Mouse (Mus musculus): Measurements from ENCODE around the gene Nsun7. TPM values are rescaled to one million over a fixed set of nuclear protein-coding genes. Genes with fewer than 3 reads are reported as not detected.

The Nsun7 gene
- polyA plus RNA-seq, 1 experiment from 2014 or later, result 0.65 TPM

- Histone ChIP-seq H3K9ac (ENCODE audit: low read depth, low read length) (no peak overlapping the region), H3K4me2 (ENCODE audit: low read depth, low read length) (no peak overlapping the region), H3K4me1 (ENCODE audit: control insufficient read depth, insufficient read depth, low read length) (no peaks in the 10 kb centered on the region), H3K9me3 (ENCODE audit: control insufficient read depth, low read length) (no peaks in the 10 kb centered on the region), H3K4me3 (ENCODE audit: low read depth, low read length) (no peak overlapping the region), H3K27me3 (replicated peaks; ENCODE audit: control insufficient read depth, insufficient read depth, low read length) (no peaks in the 10 kb centered on the region), H3K36me3 (ENCODE audit: control insufficient read depth, insufficient read depth, low read length) (peaks cover 13% of the 10 kb centered on the region; the same call in 1 of the 2 replicates), H3K27ac (replicated peaks; ENCODE audit: low read depth, low read length) (no peak overlapping the region)
- DNase-seq (ENCODE audit: low spot score) (no peak), ATAC-seq (ENCODE audit: low read depth) (no peak)
- 87% methylated on average over 11 of the region's 11 CpGs for WGBS
Observed at GRCm38 (mm10) chr5:66310806-66311205, 51.1 kb downstream of the Nsun7 start.

GRCm38 (mm10) chr5:66315791-66316190, 56.1 kb downstream of the Nsun7 start:
- Histone ChIP-seq H3K9me3 (ENCODE audit: control insufficient read depth, low read length) (no peaks in the 10 kb centered on the region), H3K4me3 (ENCODE audit: low read depth, low read length) (no peak overlapping the region), H3K9ac (ENCODE audit: low read depth, low read length) (no peak overlapping the region), H3K27ac (replicated peaks; ENCODE audit: low read depth, low read length) (no peak overlapping the region), H3K4me2 (ENCODE audit: low read depth, low read length) (no peak overlapping the region), H3K4me1 (ENCODE audit: control insufficient read depth, insufficient read depth, low read length) (peaks cover 6% of the 10 kb centered on the region; the same call in 1 of the 2 replicates), H3K36me3 (ENCODE audit: control insufficient read depth, insufficient read depth, low read length) (no peaks in the 10 kb centered on the region), H3K27me3 (replicated peaks; ENCODE audit: control insufficient read depth, insufficient read depth, low read length) (no peaks in the 10 kb centered on the region)
- WGBS, result 83% methylated on average over 5 of the region's 5 CpGs
- DNase-seq (ENCODE audit: low spot score) (no peak), ATAC-seq (ENCODE audit: low read depth) (no peak)

GRCm38 (mm10) chr5:66319341-66319740, 59.6 kb downstream of the Nsun7 start:
- Histone ChIP-seq H3K27ac (replicated peaks; ENCODE audit: low read depth, low read length) (0 out of 2 replicates have a peak overlapping the region, but pooled peaks have one; percentile 28), H3K27me3 (replicated peaks; ENCODE audit: control insufficient read depth, insufficient read depth, low read length) (no peaks in the 10 kb centered on the region), H3K4me1 (ENCODE audit: control insufficient read depth, insufficient read depth, low read length) (peaks cover 6% of the 10 kb centered on the region; the same call in 1 of the 2 replicates), H3K4me2 (ENCODE audit: low read depth, low read length) (peak overlapping the region; percentile 28; the same call in 1 of the 2 replicates), H3K36me3 (ENCODE audit: control insufficient read depth, insufficient read depth, low read length) (no peaks in the 10 kb centered on the region), H3K9me3 (ENCODE audit: control insufficient read depth, low read length) (no peaks in the 10 kb centered on the region), H3K9ac (ENCODE audit: low read depth, low read length) (no peak overlapping the region), H3K4me3 (ENCODE audit: low read depth, low read length) (no peak overlapping the region)
- WGBS, result 67% methylated on average over 6 of the region's 6 CpGs
- DNase-seq (ENCODE audit: low spot score) (peak; percentile 37), ATAC-seq (ENCODE audit: low read depth) (0 out of 2 replicates have a peak, but pooled peaks have one; percentile 26)

GRCm38 (mm10) chr5:66319827-66320404, 60.2 kb downstream of the Nsun7 start:
- H3K4me1 ChIP-seq (ENCODE audit: control insufficient read depth, insufficient read depth, low read length), result peaks cover 6% of the 10 kb centered on the region; the same call in 1 of the 2 replicates
- no peak overlapping the region for H3K9ac ChIP-seq (ENCODE audit: low read depth, low read length)
- DNase-seq (ENCODE audit: low spot score) (no peak), ATAC-seq (ENCODE audit: low read depth) (peak; percentile 5; the same call in 1 of the 2 replicates)
- no peaks in the 10 kb centered on the region for H3K36me3 ChIP-seq (ENCODE audit: control insufficient read depth, insufficient read depth, low read length)
- no peak overlapping the region for H3K4me3 ChIP-seq (ENCODE audit: low read depth, low read length)
- WGBS, result 26% methylated on average over 14 of the region's 14 CpGs
- H3K9me3 ChIP-seq (ENCODE audit: control insufficient read depth, low read length), result no peaks in the 10 kb centered on the region
- peak overlapping the region; percentile 28 for H3K4me2 ChIP-seq (ENCODE audit: low read depth, low read length)
- 0 out of 2 replicates have a peak overlapping the region, but pooled peaks have one; percentile 28 for H3K27ac ChIP-seq (replicated peaks; ENCODE audit: low read depth, low read length)
- H3K27me3 ChIP-seq (replicated peaks; ENCODE audit: control insufficient read depth, insufficient read depth, low read length), result no peaks in the 10 kb centered on the region

GRCm38 (mm10) chr5:66323131-66323530, 63.4 kb downstream of the Nsun7 start:
- 82% methylated on average over 4 of the region's 4 CpGs for WGBS
- no peak for ATAC-seq (ENCODE audit: low read depth)
- H3K4me2 ChIP-seq (ENCODE audit: low read depth, low read length), result no peak overlapping the region

GRCm38 (mm10) chr5:66323603-66324002, 63.9 kb downstream of the Nsun7 start:
- Histone ChIP-seq H3K4me2 (ENCODE audit: low read depth, low read length) (no peak overlapping the region), H3K36me3 (ENCODE audit: control insufficient read depth, insufficient read depth, low read length) (no peaks in the 10 kb centered on the region), H3K9ac (ENCODE audit: low read depth, low read length) (no peak overlapping the region), H3K27ac (replicated peaks; ENCODE audit: low read depth, low read length) (no peak overlapping the region), H3K4me3 (ENCODE audit: low read depth, low read length) (no peak overlapping the region), H3K9me3 (ENCODE audit: control insufficient read depth, low read length) (no peaks in the 10 kb centered on the region), H3K4me1 (ENCODE audit: control insufficient read depth, insufficient read depth, low read length) (peaks cover 6% of the 10 kb centered on the region; the same call in 1 of the 2 replicates), H3K27me3 (replicated peaks; ENCODE audit: control insufficient read depth, insufficient read depth, low read length) (no peaks in the 10 kb centered on the region)
- DNase-seq (ENCODE audit: low spot score) (no peak), ATAC-seq (ENCODE audit: low read depth) (no peak)
- WGBS, result 76% methylated on average over 11 of the region's 11 CpGs

More at GRCm38 (mm10) chr5:66323131-66323530, 63.4 kb downstream of the Nsun7 start:
- Histone ChIP-seq H3K4me1 (ENCODE audit: control insufficient read depth, insufficient read depth, low read length) (peaks cover 6% of the 10 kb centered on the region; the same call in 1 of the 2 replicates), H3K9me3 (ENCODE audit: control insufficient read depth, low read length) (no peaks in the 10 kb centered on the region), H3K9ac (ENCODE audit: low read depth, low read length) (no peak overlapping the region), H3K27ac (replicated peaks; ENCODE audit: low read depth, low read length) (no peak overlapping the region), H3K4me3 (ENCODE audit: low read depth, low read length) (no peak overlapping the region), H3K27me3 (replicated peaks; ENCODE audit: control insufficient read depth, insufficient read depth, low read length) (no peaks in the 10 kb centered on the region), H3K36me3 (ENCODE audit: control insufficient read depth, insufficient read depth, low read length) (no peaks in the 10 kb centered on the region)
- DNase-seq (ENCODE audit: low spot score), result no peak

- no peaks in the 10 kb centered on the region for H3K9me3 ChIP-seq (ENCODE audit: control insufficient read depth, low read length)
- no peak for ATAC-seq (ENCODE audit: low read depth)
- H3K4me3 ChIP-seq (ENCODE audit: low read depth, low read length), result no peak overlapping the region
Observed at GRCm38 (mm10) chr5:66326395-66326794, 66.7 kb downstream of the Nsun7 start.

GRCm38 (mm10) chr5:66327949-66328726, 68.4 kb downstream of the Nsun7 start:
- Histone ChIP-seq H3K9ac (ENCODE audit: low read depth, low read length) (no peak overlapping the region), H3K4me3 (ENCODE audit: low read depth, low read length) (no peak overlapping the region), H3K4me2 (ENCODE audit: low read depth, low read length) (no peak overlapping the region), H3K27ac (replicated peaks; ENCODE audit: low read depth, low read length) (no peak overlapping the region), H3K9me3 (ENCODE audit: control insufficient read depth, low read length) (no peaks in the 10 kb centered on the region), H3K36me3 (ENCODE audit: control insufficient read depth, insufficient read depth, low read length) (no peaks in the 10 kb centered on the region), H3K27me3 (replicated peaks; ENCODE audit: control insufficient read depth, insufficient read depth, low read length) (no peaks in the 10 kb centered on the region), H3K4me1 (ENCODE audit: control insufficient read depth, insufficient read depth, low read length) (no peaks in the 10 kb centered on the region)
- WGBS, result 45% methylated on average over 19 of the region's 19 CpGs
- peak; percentile 38 for DNase-seq (ENCODE audit: low spot score)
- peak; percentile 68; the same call in 1 of the 2 replicates for ATAC-seq (ENCODE audit: low read depth)

More at GRCm38 (mm10) chr5:66326395-66326794, 66.7 kb downstream of the Nsun7 start:
- Histone ChIP-seq H3K4me1 (ENCODE audit: control insufficient read depth, insufficient read depth, low read length) (no peaks in the 10 kb centered on the region), H3K36me3 (ENCODE audit: control insufficient read depth, insufficient read depth, low read length) (no peaks in the 10 kb centered on the region), H3K27me3 (replicated peaks; ENCODE audit: control insufficient read depth, insufficient read depth, low read length) (no peaks in the 10 kb centered on the region), H3K4me2 (ENCODE audit: low read depth, low read length) (no peak overlapping the region), H3K27ac (replicated peaks; ENCODE audit: low read depth, low read length) (no peak overlapping the region), H3K9ac (ENCODE audit: low read depth, low read length) (no peak overlapping the region)
- WGBS, result 74% methylated on average over 7 of the region's 7 CpGs
- DNase-seq (ENCODE audit: low spot score), result no peak
